Mouse (Mus musculus) mouse embryonic stem cell (cell line): ENCODE results near the gene Prune2.

Source experiments
- in situ Hi-C, 2 experiments: fragments of 300-500 bp; cut with MboI; formaldehyde crosslinking; loops; 1 replicate in 1 of 2; 3 replicates in 1 of 2; pipeline ENCODE4 v1.14.3; 2019 to 2020; ENCODE audit warnings: low sequenced_read_pairs in 2 of 2, low pct_unique_long_range_greater_than_20kb in 1 of 2, mixed read lengths in 1 of 2; ENCODE audit not compliant: unreplicated experiment in 1 of 2

Prune2 gene

GRCm38 (mm10) chr19:17240170-17241077 lies 284.5 kb downstream of the Prune2 start:
- in situ Hi-C loops, result no loop called here

GRCm38 (mm10) chr19:17241206-17241605 lies 285.3 kb downstream of the Prune2 start:
- in situ Hi-C loops, result no loop called here

- in situ Hi-C loops, result no loop called here
Measured at GRCm38 (mm10) chr19:17242962-17243361, 287.0 kb downstream of the Prune2 start.

- in situ Hi-C loops, result no loop called here
Measured at GRCm38 (mm10) chr19:17244544-17244943, 288.6 kb downstream of the Prune2 start.

- in situ Hi-C loops, result no loop called here
Measured at GRCm38 (mm10) chr19:17247352-17247925, 291.5 kb downstream of the Prune2 start.

- in situ Hi-C loops, result no loop called here
Measured at GRCm38 (mm10) chr19:17249691-17250090, 293.8 kb downstream of the Prune2 start.

- in situ Hi-C loops, result no loop called here
Measured at GRCm38 (mm10) chr19:17250801-17251200, 294.9 kb downstream of the Prune2 start.

GRCm38 (mm10) chr19:17251453-17251852 lies 295.5 kb downstream of the Prune2 start:
- in situ Hi-C loops, result no loop called here

GRCm38 (mm10) chr19:17252845-17253244 lies 296.9 kb downstream of the Prune2 start:
- in situ Hi-C loops, result no loop called here

- in situ Hi-C loops, result no loop called here
Measured at GRCm38 (mm10) chr19:17255511-17255910, 299.6 kb downstream of the Prune2 start.

GRCm38 (mm10) chr19:17256388-17256787 lies 300.5 kb downstream of the Prune2 start:
- in situ Hi-C loops, result no loop called here

- in situ Hi-C loops, result no loop called here
Measured at GRCm38 (mm10) chr19:17256867-17257266, 300.9 kb downstream of the Prune2 start.

GRCm38 (mm10) chr19:17263181-17263580 lies 307.3 kb downstream of the Prune2 start:
- in situ Hi-C loops, result no loop called here

- in situ Hi-C loops, result no loop called here
Measured at GRCm38 (mm10) chr19:17263679-17264370, 307.9 kb downstream of the Prune2 start.

- in situ Hi-C loops, result no loop called here
Measured at GRCm38 (mm10) chr19:17264481-17265196, 308.7 kb downstream of the Prune2 start.

GRCm38 (mm10) chr19:17268669-17269068 lies 312.8 kb downstream of the Prune2 start:
- in situ Hi-C loops, result no loop called here

GRCm38 (mm10) chr19:17271179-17271622 lies 315.3 kb downstream of the Prune2 start:
- in situ Hi-C loops, result no loop called here

- in situ Hi-C loops, result no loop called here
Measured at GRCm38 (mm10) chr19:17272988-17273387, 317.1 kb downstream of the Prune2 start.
